Mouse (Mus musculus) embryonic facial prominence, embryonic 11.5 days (tissue): Measurements from ENCODE around the gene Psd. TPM values are rescaled to one million over a fixed set of nuclear protein-coding genes. Genes with fewer than 3 reads are reported as not detected.
A peak's percentile ranks its signal among the peaks of the same experiment; 100 is the strongest.

Source experiments
- ATAC-seq: fragments of 200-750 bp; cut with Nextera tagmentation; replicated peaks from 2 replicates; pipeline ENCODE4 v1.8.0; 2017; ENCODE audit warnings: low read depth; ENCODE audit not compliant: insufficient number of reproducible peaks, low FRiP score, low TSS enrichment
- DNase-seq: peaks from one replicate; pipeline ENCODE4 v3.0.0-alpha.2; 2015; ENCODE audit warnings: low spot score
- H3K27ac ChIP-seq: fragments of 300-500 bp; sonication (generic); replicated peaks from 2 replicates; pipeline ENCODE4 v1.5.1; 2014; ENCODE audit warnings: mild to moderate bottlenecking, low read depth, low read length, control low read depth
- H3K27me3 ChIP-seq: fragments of 300-500 bp; sonication (generic); 2 replicates; pipeline ENCODE4 v1.6.1; 2014; ENCODE audit warnings: mild to moderate bottlenecking, low read length, moderate library complexity, mixed read lengths; ENCODE audit not compliant: control insufficient read depth, insufficient read depth
- H3K36me3 ChIP-seq: fragments of 300-500 bp; sonication (generic); replicated peaks from 2 replicates; pipeline ENCODE4 v1.6.1; 2014; ENCODE audit warnings: low read depth, mild to moderate bottlenecking, low read length, moderate library complexity, mixed read lengths; ENCODE audit not compliant: control insufficient read depth, insufficient read depth
- H3K4me1 ChIP-seq: fragments of 300-500 bp; sonication (generic); 2 replicates; pipeline ENCODE4 v1.6.1; 2014; ENCODE audit warnings: low read length, mixed read lengths; ENCODE audit not compliant: control insufficient read depth, insufficient read depth
- H3K4me2 ChIP-seq: fragments of 300-500 bp; sonication (generic); 2 replicates; pipeline ENCODE4 v1.6.1; 2014; ENCODE audit warnings: low read depth, mild to moderate bottlenecking, control low read depth, low read length, moderate library complexity
- H3K4me3 ChIP-seq: fragments of 300-500 bp; sonication (generic); 2 replicates; pipeline ENCODE4 v1.5.1; 2014; ENCODE audit warnings: low read depth, low read length, control low read depth
- H3K9ac ChIP-seq: fragments of 300-500 bp; sonication (generic); replicated peaks from 2 replicates; pipeline ENCODE4 v1.6.1; 2014; ENCODE audit warnings: mild to moderate bottlenecking, control low read depth, low read length
- H3K9me3 ChIP-seq: fragments of 300-500 bp; sonication (generic); replicated peaks from 2 replicates; pipeline ENCODE4 v1.6.1; 2016; ENCODE audit warnings: mild to moderate bottlenecking, low read length, inconsistent platforms, mixed read lengths; ENCODE audit not compliant: control insufficient read depth
- WGBS: fragments of 180-500 bp; shearing (Covaris S2); extraction: QIAGEN DNeasy Blood & Tissue Kit; methylation state at CpG from one replicate; pipeline ENCODE4 v1.1.7; 2014; 5-methylcytosine and 5-hydroxymethylcytosine counted together
- polyA plus RNA-seq: library from polyadenylated mRNA; unstranded; fragments of >200 nt; fragmentation: Nextera tagmentation; extraction: Ambion mirVana; gene quantifications from 2 replicates; pipeline ENCODE4 v1.2.1, GENCODE M21; 2014

The Psd gene
- polyA plus RNA-seq, 1 experiment from 2014 or later: 5.0 TPM

DNA sequence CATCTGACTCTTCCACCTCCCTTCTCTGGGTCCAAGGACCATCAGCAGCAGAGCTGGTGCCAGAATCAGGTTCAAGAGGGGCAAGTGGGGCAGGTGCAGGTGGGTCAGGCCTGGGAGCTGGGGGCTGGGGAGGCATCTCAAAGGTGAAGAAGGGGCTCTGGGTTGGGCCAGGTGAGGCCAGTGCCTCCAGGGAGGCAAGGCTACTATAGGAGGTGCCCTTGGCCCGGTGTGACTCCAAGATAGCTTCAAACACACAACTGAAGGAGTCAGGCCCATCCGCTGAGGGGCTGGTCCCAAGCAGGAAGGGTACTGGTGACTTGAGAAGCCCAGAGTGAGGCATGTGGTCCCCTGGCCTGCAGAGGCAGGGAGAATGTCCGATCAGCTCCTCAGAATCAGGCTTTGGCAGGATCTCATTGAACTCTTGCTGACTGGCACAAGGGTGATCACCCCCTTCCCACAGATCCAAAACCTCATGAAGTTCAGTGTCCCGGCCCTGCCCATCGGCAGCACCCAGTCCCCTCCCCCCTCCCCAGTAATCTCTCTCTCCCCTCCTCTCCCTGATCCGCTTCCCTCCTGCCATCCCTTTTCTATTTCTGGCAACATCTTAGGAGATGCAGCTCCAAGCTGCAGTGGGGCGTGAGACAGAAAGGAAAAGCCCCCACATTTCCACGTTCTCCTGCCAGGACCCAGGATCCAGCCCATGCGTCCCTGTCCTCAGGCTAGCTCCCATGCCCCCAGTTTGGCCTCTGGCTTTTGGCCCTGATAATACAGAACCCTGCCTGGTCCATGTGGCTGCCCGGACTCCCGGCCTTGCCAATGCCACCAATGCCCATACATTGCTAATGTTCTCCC lies 4.6 kb downstream of the Psd start:
- 53% methylated on average over 11 of the region's 11 CpGs for WGBS
- Histone ChIP-seq H3K9me3 (no peaks in the 10 kb centered on the region), H3K4me3 (no peak overlapping the region), H3K27ac (no peak overlapping the region), H3K27me3 (peaks cover 74% of the 10 kb centered on the region), H3K4me1 (peaks cover 6% of the 10 kb centered on the region), H3K36me3 (no peaks in the 10 kb centered on the region), H3K4me2 (no peak overlapping the region), H3K9ac (no peak overlapping the region)
- no peak for DNase-seq
- no peak for ATAC-seq

DNA sequence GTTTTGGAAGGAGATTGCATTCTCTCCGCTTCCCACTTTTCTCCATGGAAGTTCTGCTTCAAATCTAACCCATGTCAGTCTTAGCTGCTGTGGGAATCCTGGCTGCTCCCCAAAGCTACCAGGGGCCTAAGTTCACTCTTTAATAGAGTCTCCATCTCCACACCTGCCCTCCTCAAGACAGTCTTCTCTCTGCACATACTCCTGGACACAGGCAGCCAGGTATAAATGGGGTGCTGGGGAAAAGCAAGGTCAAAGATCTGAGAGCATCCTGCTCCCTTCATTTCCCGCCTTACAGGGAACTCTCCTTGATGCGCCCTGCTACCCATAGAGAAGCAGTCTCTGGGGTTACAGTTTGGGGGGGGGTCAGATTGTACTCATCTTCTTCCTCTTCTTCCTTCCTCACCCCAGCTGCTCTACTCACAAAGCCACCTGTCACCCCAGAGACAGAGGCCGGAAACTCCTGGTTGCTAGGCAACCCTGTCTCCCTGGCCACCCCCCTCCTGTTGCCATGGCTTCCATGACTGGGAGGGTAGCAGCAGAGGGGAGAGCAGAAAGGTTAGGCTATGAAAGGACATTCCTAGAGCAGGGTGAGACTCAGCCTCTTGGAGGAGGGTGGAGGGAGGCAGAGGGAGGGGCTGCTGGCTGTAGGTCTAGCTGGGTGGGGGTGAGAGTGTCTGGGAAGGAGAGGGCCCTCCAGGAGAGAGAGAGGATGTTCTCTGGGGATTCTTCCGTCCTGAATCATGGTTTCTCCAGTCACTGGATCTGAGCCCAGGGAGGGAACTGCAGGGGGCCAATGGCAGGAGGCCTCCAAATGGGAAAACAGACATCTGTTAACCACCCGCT lies 5.6 kb downstream of the Psd start:
- peaks cover 7% of the 10 kb centered on the region for H3K4me1 ChIP-seq
- H3K9me3 ChIP-seq: no peaks in the 10 kb centered on the region
- H3K9ac ChIP-seq: no peak overlapping the region
- H3K4me2 ChIP-seq: no peak overlapping the region
- WGBS: 35% methylated on average over 6 of the region's 6 CpGs
- H3K36me3 ChIP-seq: no peaks in the 10 kb centered on the region
- H3K27ac ChIP-seq: no peak overlapping the region
- peak; percentile 31; the same call in 1 of the 2 replicates for ATAC-seq
- DNase-seq: no peak
- peaks cover 78% of the 10 kb centered on the region for H3K27me3 ChIP-seq
- H3K4me3 ChIP-seq: no peak overlapping the region

DNA sequence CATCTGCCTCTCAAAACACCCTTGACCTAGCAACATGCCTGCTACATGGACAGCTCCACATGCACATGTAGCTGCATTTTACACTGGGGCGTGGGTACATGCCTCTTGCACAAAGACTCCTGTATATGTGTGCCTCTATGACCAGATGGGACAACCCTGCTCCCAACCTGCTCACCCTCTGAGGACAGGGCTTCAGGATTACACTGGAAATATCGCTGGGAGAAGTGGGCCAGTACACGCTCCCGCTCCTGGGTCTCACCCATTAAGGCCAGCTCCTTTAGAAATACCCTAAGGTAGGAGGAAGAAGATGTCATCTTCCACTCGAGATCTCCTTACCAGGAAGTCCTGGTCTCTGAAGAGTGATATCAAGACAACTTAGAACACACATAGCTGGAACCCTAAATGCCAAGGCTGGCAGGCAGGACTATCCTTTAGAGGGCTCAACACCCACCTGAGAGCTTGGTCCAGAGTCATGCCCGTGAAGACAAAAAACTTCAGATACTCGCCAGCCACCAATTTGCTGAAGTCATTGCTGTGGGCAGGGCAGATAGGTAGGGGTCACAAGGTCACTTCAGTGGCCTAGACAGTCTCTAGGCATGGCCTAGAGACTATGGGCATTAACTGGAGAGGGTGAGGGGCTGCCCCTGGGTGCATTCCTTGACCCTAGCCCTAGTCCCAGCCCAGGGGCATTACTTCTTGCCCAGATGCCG lies 6.7 kb downstream of the Psd start:
- WGBS: 80% methylated on average over 8 of the region's 8 CpGs
- no peak overlapping the region for H3K4me3 ChIP-seq
- H3K36me3 ChIP-seq: no peaks in the 10 kb centered on the region
- peaks cover 78% of the 10 kb centered on the region for H3K27me3 ChIP-seq
- no peak for DNase-seq
- no peak overlapping the region for H3K4me2 ChIP-seq
- peaks cover 7% of the 10 kb centered on the region for H3K4me1 ChIP-seq
- no peak overlapping the region for H3K9ac ChIP-seq
- H3K27ac ChIP-seq: no peak overlapping the region
- no peaks in the 10 kb centered on the region for H3K9me3 ChIP-seq
- no peak for ATAC-seq

DNA sequence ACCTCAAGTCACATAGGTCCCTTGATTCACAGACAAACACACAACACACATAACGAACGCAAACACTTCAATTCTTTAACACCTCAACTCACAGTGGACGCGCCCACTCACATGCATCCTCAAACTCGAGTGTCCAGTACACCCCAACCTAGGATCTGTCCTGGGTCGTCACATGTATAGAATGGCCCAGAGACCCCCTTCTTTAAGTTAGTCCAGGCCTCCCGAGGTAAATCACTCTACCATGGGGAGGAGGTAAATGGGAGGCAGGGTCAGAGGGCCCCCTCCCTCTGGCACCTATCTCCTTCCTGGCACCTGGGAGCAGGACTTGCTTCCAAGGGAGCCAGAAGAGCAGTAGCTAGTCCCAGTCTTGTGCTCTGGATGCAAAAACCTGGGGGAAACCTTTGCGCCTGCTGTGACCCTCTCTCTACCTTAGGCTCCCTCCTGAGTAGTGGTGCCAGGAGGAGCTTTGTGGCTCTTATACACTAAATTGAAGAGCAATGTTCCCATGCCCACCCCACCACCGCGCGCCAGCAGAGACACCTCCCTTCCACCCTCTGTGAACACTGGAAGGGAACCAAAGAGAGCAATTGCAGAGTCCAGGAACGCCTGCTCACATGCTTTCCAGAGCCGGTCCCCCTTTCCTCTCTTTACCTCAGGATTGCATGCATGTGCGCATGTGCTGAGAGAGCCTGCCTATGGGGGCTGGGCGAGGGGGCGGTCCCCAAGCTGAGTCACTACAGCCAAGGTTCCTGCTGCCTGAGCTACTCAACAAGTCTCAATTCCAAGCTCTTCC lies 8.2 kb downstream of the Psd start:
- H3K4me3 ChIP-seq: no peak overlapping the region; the same call in 1 of the 2 replicates
- no peak overlapping the region for H3K9ac ChIP-seq
- DNase-seq (peak; percentile 61), ATAC-seq (no peak)
- H3K4me2 ChIP-seq: no peak overlapping the region
- peaks cover 7% of the 10 kb centered on the region for H3K4me1 ChIP-seq
- no peak overlapping the region for H3K27ac ChIP-seq
- H3K36me3 ChIP-seq: no peaks in the 10 kb centered on the region
- 10% methylated on average over 16 of the region's 16 CpGs for WGBS
- peaks cover 76% of the 10 kb centered on the region for H3K27me3 ChIP-seq
- H3K9me3 ChIP-seq: no peaks in the 10 kb centered on the region

DNA sequence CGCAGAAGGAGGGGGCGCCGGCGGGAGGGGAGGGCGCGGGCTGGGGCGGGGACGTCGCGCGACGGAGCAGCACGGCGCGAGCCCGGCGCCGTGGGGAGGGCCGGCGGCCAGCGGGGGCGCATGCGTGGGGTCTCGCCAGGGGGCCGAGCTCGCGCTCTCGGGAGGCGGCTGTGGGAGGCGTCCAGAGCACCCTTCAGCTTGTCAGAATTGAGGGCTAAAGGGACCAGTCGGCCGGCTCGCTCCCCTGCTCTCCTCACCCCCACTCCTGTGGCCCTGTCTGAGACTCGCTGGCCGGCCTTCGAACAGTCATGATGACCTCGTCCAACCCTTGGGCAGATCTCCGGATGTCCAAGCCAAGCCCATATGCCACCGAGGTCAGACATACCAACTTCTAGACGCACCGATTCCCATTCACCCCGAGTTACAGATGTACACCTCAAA lies 8.9 kb downstream of the Psd start:
- no peaks in the 10 kb centered on the region for H3K9me3 ChIP-seq
- WGBS: 3% methylated on average over 33 of the region's 42 CpGs
- ATAC-seq: no peak
- peaks cover 79% of the 10 kb centered on the region for H3K27me3 ChIP-seq
- H3K27ac ChIP-seq: no peak overlapping the region
- peaks cover 7% of the 10 kb centered on the region for H3K4me1 ChIP-seq
- peak overlapping the region; percentile 43 for H3K4me3 ChIP-seq
- no peaks in the 10 kb centered on the region for H3K36me3 ChIP-seq
- H3K4me2 ChIP-seq: peak overlapping the region; percentile 80
- H3K9ac ChIP-seq: peak overlapping the region; percentile 41
- no peak for DNase-seq

DNA sequence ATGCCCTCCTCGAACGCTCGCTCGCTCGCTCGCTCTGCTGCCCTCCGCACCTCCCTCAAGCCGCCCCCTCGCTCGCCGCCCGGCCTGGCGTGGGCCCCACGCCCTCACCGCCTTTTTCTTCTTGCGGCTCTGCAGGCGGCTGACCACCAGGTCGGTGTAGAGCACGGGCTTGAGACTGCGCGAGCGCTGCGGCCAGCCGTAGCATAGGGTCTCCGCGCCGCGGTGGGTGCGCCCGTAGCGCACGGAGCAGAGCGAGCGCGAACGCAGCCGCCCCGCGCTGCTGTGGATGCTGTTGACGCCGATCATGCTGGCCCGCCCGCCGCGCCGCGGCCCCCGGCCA lies 9.4 kb downstream of the Psd start:
- Histone ChIP-seq H3K4me1 (peaks cover 7% of the 10 kb centered on the region), H3K4me2 (peak overlapping the region; percentile 80), H3K36me3 (no peaks in the 10 kb centered on the region), H3K27me3 (peaks cover 78% of the 10 kb centered on the region), H3K27ac (no peak overlapping the region), H3K9ac (peak overlapping the region; percentile 41), H3K4me3 (peak overlapping the region; percentile 43), H3K9me3 (no peaks in the 10 kb centered on the region)
- no peak for DNase-seq
- WGBS: under 1% methylated on average over 36 of the region's 48 CpGs
- no peak for ATAC-seq

DNA sequence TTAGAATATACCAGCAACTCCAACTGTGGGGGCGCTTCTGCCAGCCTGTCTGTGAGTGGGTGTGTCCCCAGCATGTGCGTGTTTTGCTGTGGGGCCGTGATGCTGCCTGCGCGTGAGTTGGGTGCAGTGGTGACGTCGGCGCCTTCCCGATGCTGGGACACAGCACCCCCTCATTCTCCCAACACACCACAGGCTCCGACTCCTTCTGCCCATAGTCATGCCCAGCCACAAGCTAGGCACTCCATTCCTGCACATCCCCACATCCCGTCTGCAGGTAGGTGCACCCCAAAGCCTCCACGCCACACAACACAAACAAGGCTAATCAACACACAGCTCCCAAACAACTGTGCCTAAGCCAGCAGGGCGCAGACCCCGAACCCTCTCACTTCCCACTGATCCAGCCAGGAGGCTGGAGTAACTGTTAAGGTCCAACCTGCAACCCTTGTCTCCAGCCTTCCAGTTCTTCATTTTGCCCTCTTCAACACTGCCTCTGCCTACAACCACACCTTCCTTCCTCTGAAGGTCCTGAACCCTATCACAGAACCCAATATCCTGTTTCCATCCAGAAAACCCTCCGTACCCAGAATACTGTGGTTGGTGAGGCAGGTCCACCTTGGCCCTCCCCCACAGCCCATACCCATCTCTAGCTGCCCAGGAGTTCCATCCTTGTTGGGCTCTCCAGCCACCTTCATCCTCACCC lies 10.0 kb downstream of the Psd start:
- H3K9me3 ChIP-seq: no peaks in the 10 kb centered on the region
- DNase-seq: no peak
- peaks cover 76% of the 10 kb centered on the region for H3K27me3 ChIP-seq
- no peaks in the 10 kb centered on the region for H3K36me3 ChIP-seq
- H3K27ac ChIP-seq: no peak overlapping the region
- H3K4me2 ChIP-seq: peak overlapping the region; percentile 80
- peak overlapping the region; percentile 41; the same call in 1 of the 2 replicates for H3K9ac ChIP-seq
- peak overlapping the region; percentile 43 for H3K4me3 ChIP-seq
- ATAC-seq: no peak
- peaks cover 7% of the 10 kb centered on the region for H3K4me1 ChIP-seq
- WGBS: 30% methylated on average over 15 of the region's 15 CpGs
